In genomic region chr3:107939403-107939802, GRCm38 (mm10) we compare ENCODE assay signal across 8 mouse cellular contexts. TPM values are rescaled to one million over a fixed set of nuclear protein-coding genes. Genes with fewer than 3 reads are reported as not detected.
DNase-seq lines count a peak whose midpoint lies in the region; ATAC-seq and TF ChIP-seq lines count a peak whose summit lies in the region.

No protein-coding gene starts in this region.

- 23% methylated on average over 3 of the region's 3 CpGs for WGBS in liver, embryonic 13.5 days (ENCODE audit: insufficient replicate concordance)
- 34% methylated on average over 3 of the region's 3 CpGs for WGBS in olfactory bulb, adult 2 months

- no peaks in the 10 kb centered on the region for H3K36me3 ChIP-seq in liver, embryonic 13.5 days

- H3K4me1 ChIP-seq in liver, embryonic 13.5 days (replicated peaks): peaks cover 4% of the 10 kb centered on the region; the same call in 1 of the 2 replicates
- peaks cover 16% of the 10 kb centered on the region for H3K4me1 ChIP-seq in olfactory bulb, adult 2 months (ENCODE audit: control insufficient read depth, insufficient read depth, low read length)

- no peak for TF ChIP-seq POLR2A in olfactory bulb, adult 2 months (IDR thresholded peaks at IDR 0.05; ENCODE audit: insufficient read depth, low read depth, low read length)

- H3K27ac ChIP-seq in liver, embryonic 13.5 days: no peak overlapping the region
- no peak overlapping the region for H3K27ac ChIP-seq in olfactory bulb, adult 2 months (ENCODE audit: insufficient read depth, low read depth, low read length)

- H3K4me3 ChIP-seq in liver, embryonic 13.5 days (replicated peaks): no peak overlapping the region
- H3K4me3 ChIP-seq in olfactory bulb, adult 2 months (ENCODE audit: insufficient read depth, low read depth, low read length): no peak overlapping the region

- no peaks in the 10 kb centered on the region for H3K27me3 ChIP-seq in liver, embryonic 13.5 days

- peak; percentile 14; the same call in 1 of the 2 replicates for ATAC-seq in liver, embryonic 13.5 days (ENCODE audit: low read depth)

- H3K9me3 ChIP-seq in liver, embryonic 13.5 days (replicated peaks): no peaks in the 10 kb centered on the region

- TF ChIP-seq CTCF in olfactory bulb, adult 2 months (IDR thresholded peaks at IDR 0.05; ENCODE audit: insufficient read depth, low read depth, low read length): peak; percentile 54; the same call in 1 of the 2 replicates

- DNase-seq in urinary bladder, adult 18-20 months (ENCODE audit: low spot score in 2 of 2): peak; percentile 58 to 77
- no peak for DNase-seq in urinary bladder, postnatal 10 days (ENCODE audit: low spot score)
- DNase-seq in cerebellum, adult 11 months: peak; percentile 22
- peak; percentile 86 for DNase-seq in gastrocnemius, adult 18-20 months (ENCODE audit: low spot score)
- peak; percentile 73 for DNase-seq in kidney, adult 11 months
- DNase-seq in liver, embryonic 13.5 days: peak; percentile 43
- DNase-seq in thymus, postnatal 4 days: peak; percentile 68

- H3K4me2 ChIP-seq in liver, embryonic 13.5 days: no peak overlapping the region

- no peak overlapping the region for H3K9ac ChIP-seq in liver, embryonic 13.5 days

RNA-seq across cellular contexts. Expression of gene Gstm6, which starts 4.1 kb away (rescaled TPM):
- total RNA-seq in gastrocnemius, adult 18-20 months (2021): under 1 TPM; 0.45 to 0.46 TPM
- 9.0 and 12.0 TPM in 2 replicates for polyA plus RNA-seq in liver, embryonic 13.5 days (2015; fragmentation: Nextera tagmentation; extraction: Ambion mirVana)
- not detected in 2 replicates for polyA plus RNA-seq in olfactory bulb, adult 2 months (2012; ENCODE audit: insufficient read depth, insufficient read length, low replicate concordance, missing spikeins)

RNA-seq across cellular contexts. Expression of gene Gstm7, which starts 7.8 kb away (rescaled TPM):
- 10 to 100 TPM; 12.8 to 14.7 TPM for total RNA-seq in gastrocnemius, adult 18-20 months (2021)
- 11.1 and 13.2 TPM in 2 replicates for polyA plus RNA-seq in liver, embryonic 13.5 days (2015; fragmentation: Nextera tagmentation; extraction: Ambion mirVana)
- polyA plus RNA-seq in olfactory bulb, adult 2 months (2012; ENCODE audit: insufficient read depth, insufficient read length, low replicate concordance, missing spikeins): not detected in 2 replicates

RNA-seq across cellular contexts. Expression of gene Gstm3, which starts 29.7 kb away (rescaled TPM):
- total RNA-seq in gastrocnemius, adult 18-20 months (2021): not detected
- polyA plus RNA-seq in liver, embryonic 13.5 days (2015; fragmentation: Nextera tagmentation; extraction: Ambion mirVana): 11.4 and 11.8 TPM in 2 replicates
- not detected in 2 replicates for polyA plus RNA-seq in olfactory bulb, adult 2 months (2012; ENCODE audit: insufficient read depth, insufficient read length, low replicate concordance, missing spikeins)

RNA-seq across cellular contexts. Expression of gene Gstm5, which starts 43.8 kb away (rescaled TPM):
- 10 to 100 TPM; 86.9 to 93.2 TPM for total RNA-seq in gastrocnemius, adult 18-20 months (2021)
- polyA plus RNA-seq in liver, embryonic 13.5 days (2015; fragmentation: Nextera tagmentation; extraction: Ambion mirVana): 148 and 158 TPM in 2 replicates
- not detected in 2 replicates for polyA plus RNA-seq in olfactory bulb, adult 2 months (2012; ENCODE audit: insufficient read depth, insufficient read length, low replicate concordance, missing spikeins)

RNA-seq across cellular contexts. Expression of gene Gstm2, which starts 46.9 kb away (rescaled TPM):
- 100 to 1,000 TPM in 1 of 2 experiments, 10 to 100 TPM in 1; 95.2 to 129 TPM for total RNA-seq in gastrocnemius, adult 18-20 months (2021)
- polyA plus RNA-seq in liver, embryonic 13.5 days (2015; fragmentation: Nextera tagmentation; extraction: Ambion mirVana): 5.9 and 6.1 TPM in 2 replicates
- not detected in 2 replicates for polyA plus RNA-seq in olfactory bulb, adult 2 months (2012; ENCODE audit: insufficient read depth, insufficient read length, low replicate concordance, missing spikeins)

Comparison
In these comparisons a context has a peak if more than half of its experiments do, and no peak if none do; other contexts are left out.
1. RNA of gene Gstm6, which starts 4.1 kb away (polyA plus RNA-seq): 9.0 to 12.0 TPM in liver, embryonic 13.5 days; not detected in olfactory bulb, adult 2 months; every median in the first group is over 10 times any median in the second.
2. RNA of gene Gstm7, which starts 7.8 kb away (polyA plus RNA-seq): 11.1 to 13.2 TPM in liver, embryonic 13.5 days; not detected in olfactory bulb, adult 2 months; every median in the first group is over 10 times any median in the second.
3. RNA of gene Gstm3, which starts 29.7 kb away (polyA plus RNA-seq): 11.4 to 11.8 TPM in liver, embryonic 13.5 days; not detected in olfactory bulb, adult 2 months; every median in the first group is over 10 times any median in the second.